Mouse (Mus musculus) left cerebral cortex, adult 18-20 months (tissue): ENCODE data around the gene Trabd. TPM values are rescaled to one million over a fixed set of nuclear protein-coding genes. Genes with fewer than 3 reads are reported as not detected.

Experiments
- DNase-seq, 2 experiments: peaks; one replicate each; pipeline ENCODE4 v3.0.0; 2021 to 2022; ENCODE audit warnings: low spot score in 2 of 2, mixed read lengths in 1 of 2
- long read RNA-seq, 2 experiments: library from polyadenylated mRNA; stranded (forward); transcript quantifications; one replicate each; pipeline ENCODE4 v2.0.0; 2021
- total RNA-seq, 2 experiments: library from RNA; stranded (reverse); gene quantifications; 2 replicates each; pipeline ENCODE4 v1.2.3; 2021

Gene Trabd
- 10 to 100 TPM; 20.8 to 20.9 TPM for total RNA-seq
- long read RNA-seq, experiment 1, transcript Trabd-201 (10 exons, 2,439 nt) = major isoform, 25 of 36 reads
- long read RNA-seq, experiment 1, partial matches to known transcripts = 4 of 36 reads
- long read RNA-seq, experiment 1, other reads (novel, unspliced or antisense) = 5 of 36 reads
- long read RNA-seq, experiment 2, transcript Trabd-201 (10 exons, 2,439 nt) = major isoform, 15 of 23 reads
- long read RNA-seq, experiment 2, partial matches to known transcripts = 2 of 23 reads
- long read RNA-seq, experiment 2, other reads (novel, unspliced or antisense) = 2 of 23 reads

DNA sequence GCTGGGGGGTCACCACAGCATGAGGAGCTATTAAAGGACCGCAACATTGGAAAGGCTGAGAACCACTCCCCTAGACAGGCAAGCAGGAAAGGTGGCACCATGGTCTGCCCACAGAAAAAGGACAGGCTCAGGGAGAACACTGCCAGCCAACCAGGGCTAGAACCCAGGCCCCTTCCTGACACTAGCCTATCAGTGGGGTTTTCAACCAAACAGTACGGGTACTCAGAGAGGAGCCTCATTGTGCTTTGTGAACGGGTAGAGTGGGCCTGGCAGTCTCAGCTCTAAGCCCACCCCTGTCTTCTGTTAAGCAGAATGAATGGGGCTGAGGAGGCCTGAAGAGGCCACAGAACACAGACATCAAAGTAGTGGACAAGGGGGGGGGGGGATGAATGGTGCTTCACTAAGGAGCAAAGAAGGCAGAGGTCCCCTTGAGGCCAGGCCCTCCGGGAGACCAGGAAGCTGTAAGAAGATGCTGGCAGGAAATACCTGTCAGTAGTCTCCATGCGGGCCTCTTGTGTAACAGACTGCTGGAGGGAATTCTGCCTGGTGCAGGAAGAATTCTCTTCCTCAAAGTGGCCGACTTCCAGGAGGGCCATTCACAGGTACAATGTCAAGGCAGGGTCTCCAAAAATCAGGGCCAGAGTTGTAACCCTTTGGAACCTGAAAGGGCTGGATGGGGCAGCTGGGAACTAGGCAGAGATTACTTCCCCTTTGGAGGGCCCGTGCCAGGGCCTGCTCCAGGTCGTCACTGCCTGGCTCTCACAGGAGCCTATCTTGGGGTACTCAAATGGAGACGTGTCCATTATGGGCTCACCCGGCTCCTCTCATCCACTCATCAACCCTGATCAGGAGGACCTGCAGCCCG is at the start of gene Trabd:
Gene Trabd, plus strand, starts transcription at position 512 of the 865 bp plus-strand sequence.
- no peak for DNase-seq

DNA sequence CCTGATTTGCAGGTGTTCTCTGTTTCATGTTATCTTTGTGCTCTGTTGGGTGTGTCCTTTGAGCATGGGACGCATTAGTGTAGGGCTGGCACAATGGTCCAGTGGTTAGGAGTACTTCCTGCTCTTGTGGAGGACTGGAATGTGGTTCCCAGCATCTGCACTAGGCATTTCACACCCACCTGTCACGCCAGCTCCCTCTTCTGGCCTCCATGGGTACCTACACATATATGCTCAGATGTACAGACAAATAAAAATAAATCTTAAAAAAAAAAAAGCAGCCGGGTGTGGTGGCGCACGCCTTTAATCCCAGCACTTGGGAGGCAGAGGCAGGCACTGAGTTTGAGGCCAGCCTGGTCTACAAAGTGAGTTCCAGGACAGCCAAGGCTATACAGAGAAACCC is 30.5 kb upstream of the Trabd start:
- DNase-seq = no peak

DNA sequence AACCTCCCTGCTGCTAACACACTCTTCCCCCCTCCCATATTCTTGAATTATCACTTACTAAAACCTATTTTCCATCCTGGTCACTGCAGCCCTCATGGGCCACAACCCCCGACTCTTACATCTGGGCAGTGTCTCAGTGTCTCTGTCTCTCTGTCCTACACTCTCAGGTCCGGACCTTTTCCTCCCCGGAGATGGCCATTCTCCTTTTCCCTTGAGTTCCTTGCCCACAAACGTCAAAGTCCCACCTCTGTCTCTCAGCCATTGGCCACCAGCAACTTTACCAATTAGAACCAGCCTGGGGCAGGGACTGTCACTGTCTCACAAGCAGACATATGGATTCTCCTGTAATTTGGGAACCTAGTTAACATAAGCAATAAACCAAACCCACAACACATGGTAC is 28.6 kb upstream of the Trabd start:
- DNase-seq = no peak

DNA sequence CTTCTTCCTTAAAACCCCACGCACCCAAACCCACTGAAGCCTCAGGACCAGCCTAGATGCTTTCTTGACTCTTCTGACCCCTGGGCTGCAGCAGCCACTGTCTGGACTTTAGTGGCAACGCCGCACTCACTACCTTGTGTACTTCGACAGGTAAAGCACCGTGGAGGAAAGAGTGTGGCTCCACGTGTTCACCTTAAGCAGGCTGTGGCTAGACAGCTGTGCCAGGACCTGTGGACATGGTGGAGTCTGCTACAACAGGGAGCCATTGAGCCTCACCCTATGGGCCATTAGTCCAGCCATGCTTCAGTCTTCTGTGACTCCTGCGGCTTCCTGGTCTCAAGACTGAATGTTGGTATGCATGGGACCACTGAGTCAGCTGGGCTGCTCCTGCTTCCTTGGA is 20.3 kb upstream of the Trabd start:
- DNase-seq = no peak

DNA sequence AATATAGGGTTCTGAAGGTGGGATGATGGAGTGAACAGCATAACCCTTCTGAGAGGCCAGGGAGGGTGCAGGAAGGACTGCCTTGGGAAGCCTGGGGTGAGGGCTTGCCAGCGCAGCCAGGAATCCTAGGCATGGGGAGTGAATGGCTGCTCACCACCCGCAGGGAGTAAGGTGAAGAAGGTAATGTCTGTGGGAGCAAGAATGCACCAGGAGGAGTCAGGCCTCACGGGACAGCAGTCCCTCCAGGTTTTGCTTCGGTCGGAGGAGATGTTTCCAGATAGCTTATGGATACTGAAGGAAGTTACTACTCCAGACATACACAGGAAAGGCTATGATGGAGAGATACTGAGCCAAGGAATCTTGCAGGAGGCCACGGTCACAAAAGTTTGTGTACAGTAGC is 16.2 kb upstream of the Trabd start:
- DNase-seq = no peak

DNA sequence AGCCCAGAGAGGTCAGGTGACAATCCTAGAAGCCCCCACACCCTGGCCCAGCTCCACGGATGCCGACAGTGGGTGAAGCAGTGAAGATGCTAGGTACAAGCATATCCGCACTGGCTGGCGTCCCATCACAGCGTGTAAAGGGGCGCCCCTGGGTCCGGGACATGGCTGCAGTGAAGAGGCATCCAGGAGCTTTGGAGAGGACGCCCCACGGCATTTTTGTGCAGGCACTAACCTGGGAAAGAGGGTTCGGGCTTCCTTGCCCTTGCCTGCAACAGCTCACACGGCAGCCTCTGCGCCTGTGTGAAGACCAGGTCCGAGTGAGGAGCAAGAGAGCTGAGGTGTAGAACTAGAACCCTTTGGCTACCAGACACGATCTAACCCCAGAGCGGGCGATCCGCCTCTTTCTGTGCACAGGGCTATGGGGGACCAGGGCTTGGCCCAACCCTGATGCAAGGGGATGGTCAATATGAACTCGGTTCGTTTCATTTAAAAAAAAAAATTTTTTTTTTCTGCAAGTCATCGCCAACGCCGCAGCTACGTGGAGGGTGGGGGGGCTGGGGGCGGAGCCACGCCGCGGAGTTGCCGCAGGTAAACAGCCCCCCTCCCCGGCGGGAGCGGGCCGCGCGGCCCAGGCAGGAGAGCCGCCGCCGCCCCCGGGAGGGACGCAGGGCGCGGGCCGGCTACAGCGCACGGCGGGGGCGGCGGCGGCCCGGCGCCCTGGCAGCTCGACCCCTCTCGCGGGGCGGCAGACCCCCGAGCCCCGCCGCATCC is 15.6 kb upstream of the Trabd start, which contains the start of gene Panx2:
Gene Panx2, plus strand, starts transcription at position 574 of the 771 bp plus-strand sequence.
- DNase-seq = no peak

DNA sequence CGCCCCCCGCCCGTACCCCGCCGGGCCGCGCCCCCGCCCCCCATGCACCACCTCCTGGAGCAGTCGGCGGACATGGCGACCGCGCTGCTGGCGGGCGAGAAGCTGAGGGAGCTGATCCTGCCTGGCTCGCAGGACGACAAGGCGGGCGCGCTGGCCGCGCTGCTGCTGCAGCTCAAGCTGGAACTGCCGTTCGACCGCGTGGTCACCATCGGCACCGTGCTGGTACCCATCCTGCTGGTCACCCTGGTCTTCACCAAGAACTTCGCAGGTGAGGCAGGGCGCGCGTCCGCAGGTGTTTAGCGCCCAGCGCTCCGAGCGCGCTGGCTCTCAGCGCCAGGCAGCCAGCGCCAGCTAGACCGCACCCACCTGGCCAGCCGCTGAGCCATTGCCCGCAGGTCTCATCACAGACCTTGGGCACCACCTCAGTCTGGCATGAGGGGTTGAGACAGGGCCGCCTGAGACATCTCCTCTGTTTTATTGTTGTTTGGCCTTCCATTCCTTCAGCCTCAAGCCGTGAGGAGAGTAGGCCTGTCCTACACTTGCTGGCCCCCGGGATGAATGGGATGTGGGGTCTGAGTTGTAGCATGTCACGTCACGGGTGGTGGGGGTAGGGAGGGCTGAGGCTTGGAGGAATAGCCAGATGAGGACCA is 14.8 kb upstream of the Trabd start:
- no peak for DNase-seq

DNA sequence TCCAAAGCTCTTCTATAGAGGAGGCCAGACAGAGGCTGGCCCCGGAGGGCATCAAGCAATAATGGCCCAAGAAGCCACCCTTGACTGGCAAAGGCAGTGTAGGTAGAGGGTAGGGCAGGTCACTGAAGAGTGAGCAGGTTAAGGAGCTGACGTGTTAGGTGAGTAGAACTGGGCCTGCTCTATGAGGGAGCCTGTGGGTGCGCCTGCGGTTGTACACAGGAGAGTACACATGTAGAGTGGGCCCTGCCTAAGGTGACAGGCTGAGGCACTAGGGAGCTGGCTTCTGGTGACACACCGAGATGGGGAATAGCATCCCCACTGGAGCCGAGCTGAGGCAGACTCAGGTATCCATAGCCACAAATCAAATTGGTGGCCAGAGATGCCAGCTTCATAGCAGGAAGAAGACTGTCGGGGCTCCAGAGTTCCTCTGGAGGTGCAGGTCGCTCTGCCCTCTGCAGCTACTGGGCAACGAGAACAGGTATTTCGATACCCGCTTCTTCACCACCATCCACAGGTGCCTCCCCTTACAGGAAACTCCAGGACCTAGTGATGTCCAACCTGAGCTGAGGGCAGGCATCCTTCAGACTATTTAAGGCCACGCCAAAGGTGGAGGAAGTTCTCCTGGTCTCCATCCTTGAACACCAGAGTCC is 14.0 kb upstream of the Trabd start:
- no peak for DNase-seq

DNA sequence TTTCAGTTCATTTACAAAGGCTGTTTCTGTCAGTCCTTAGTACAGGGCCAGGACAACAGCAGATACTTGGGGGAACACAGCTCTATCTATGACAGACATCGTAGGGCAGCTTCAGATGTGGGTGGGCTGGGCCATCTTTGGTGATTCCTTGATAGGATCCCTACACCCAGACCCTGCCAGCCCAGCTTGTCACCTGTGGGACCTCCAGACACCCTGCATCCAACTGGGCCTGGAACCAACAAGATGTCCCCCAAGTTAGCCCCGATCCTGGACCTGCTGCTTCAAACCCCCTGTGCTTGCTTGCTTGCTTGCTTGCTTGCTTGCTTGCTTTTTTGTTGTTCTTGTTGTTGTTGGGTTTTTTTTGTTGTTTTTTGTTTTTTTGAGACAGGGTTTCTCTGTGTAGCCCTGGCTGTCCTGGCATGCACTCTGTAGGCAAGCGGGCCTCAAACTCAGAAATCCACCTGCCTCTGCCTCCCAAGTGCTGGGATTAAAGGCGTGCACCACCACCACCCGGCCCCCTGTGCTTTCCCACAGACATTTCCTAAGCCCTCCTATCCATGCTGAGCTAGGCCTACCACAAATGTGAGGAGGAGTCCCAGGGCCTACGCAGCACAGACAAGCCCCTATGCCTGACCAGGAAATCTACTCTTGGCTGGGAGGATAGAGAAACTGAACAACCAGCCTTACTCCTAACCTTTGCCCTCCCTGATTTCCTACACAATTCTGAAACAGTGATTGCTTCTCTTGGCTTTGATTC is 13.0 kb upstream of the Trabd start:
- DNase-seq = no peak

DNA sequence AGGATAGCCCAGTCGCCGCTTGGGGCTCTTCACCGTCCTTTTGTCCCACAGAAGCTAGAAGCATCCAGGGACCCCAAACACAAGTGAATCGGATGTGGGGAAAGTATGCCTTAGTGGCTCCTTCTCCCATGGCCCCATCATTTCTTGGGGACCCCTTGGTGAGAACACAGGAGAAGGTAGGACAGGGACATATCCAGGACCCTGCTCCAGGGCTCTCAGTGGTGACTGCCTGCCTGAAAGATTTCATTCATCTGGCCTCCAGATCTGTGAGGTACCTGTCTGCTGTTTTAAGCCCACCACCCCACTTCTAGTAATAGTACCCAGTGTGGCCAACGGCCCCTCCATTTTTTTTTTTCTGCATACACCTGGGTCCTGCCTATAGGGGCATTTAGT is 12.4 kb upstream of the Trabd start:
- no peak for DNase-seq

DNA sequence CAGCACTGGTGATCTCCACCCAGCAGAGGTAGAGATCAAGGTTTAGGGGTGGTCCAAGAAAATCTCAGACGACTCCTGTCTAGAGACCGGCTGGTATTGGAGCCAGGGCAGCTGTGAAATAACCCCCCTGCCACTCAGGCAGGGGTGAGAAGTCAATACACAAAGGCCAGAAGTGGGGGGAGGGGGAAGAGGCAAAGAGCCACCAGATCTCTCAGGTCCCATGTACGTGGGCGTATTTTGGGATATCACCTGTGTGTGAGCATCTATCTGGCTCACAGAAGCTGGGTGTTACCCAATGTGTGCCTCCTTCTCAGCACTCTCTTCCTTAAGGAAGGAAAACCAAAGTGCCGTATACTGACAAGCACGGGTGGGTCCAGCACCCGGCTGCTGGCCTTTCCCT is 11.9 kb upstream of the Trabd start:
- DNase-seq = no peak

DNA sequence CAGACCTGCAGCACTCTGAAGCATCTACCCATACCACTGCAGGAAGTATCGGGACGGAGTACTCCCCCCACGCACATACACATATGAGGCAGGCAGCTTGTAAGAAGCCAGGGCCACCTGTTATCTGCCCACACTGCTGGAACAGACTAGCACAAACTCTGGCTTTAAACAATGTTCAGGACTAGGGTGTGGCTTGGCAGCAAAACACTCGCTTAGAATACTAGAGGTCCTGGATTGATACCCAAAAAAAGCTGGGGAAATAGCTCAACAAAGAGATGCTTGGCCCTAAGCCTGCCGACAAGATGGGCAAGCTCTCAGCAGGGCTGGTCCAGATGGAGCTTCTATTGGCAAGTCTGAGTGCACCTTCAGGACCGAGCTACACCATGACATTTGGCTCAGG is 11.4 kb upstream of the Trabd start:
- DNase-seq = peak; percentile 49 to 61

DNA sequence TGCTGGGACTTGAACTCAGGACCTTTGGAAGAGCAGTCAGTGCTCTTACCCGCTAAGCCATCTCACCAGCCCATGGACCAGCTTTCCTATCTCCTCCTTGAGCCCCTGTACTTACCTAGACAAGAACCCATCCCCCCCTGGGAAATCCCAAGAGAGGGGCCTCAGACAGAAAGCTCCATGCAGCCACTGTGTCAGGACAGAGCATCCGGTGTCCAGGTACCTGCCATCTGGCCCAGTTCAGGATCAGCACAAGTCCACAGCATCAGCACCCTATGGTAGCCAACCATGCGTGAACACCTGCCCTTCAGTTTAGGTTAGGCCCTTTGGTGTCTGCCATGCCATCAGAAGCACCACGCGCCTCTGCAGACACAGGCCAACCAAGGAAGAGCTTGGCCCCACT is 10.0 kb upstream of the Trabd start:
- no peak for DNase-seq

DNA sequence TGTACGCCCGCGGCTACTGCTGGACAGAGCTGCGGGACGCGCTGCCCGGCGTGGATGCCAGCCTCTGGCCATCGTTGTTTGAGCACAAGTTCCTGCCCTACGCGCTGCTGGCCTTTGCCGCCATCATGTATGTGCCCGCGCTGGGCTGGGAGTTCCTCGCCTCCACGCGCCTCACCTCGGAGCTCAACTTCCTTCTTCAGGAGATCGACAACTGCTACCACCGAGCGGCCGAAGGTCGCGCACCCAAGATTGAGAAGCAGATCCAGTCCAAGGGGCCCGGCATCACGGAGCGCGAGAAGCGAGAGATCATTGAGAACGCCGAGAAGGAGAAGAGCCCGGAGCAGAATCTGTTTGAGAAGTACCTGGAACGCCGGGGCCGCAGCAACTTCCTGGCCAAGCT is 7.3 kb upstream of the Trabd start:
- DNase-seq = no peak

DNA sequence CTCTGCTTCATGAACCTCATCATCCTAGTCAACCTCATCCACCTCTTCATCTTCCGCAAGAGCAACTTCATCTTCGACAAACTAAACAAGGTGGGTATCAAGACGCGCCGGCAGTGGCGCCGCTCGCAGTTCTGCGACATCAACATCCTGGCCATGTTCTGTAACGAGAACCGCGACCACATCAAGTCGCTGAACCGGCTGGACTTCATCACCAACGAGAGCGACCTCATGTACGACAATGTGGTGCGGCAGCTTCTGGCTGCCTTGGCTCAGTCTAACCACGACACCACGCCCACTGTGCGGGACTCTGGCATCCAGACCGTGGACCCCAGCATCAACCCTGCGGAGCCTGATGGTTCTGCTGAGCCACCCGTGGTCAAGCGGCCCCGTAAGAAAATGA is 6.7 kb upstream of the Trabd start:
- DNase-seq = no peak

DNA sequence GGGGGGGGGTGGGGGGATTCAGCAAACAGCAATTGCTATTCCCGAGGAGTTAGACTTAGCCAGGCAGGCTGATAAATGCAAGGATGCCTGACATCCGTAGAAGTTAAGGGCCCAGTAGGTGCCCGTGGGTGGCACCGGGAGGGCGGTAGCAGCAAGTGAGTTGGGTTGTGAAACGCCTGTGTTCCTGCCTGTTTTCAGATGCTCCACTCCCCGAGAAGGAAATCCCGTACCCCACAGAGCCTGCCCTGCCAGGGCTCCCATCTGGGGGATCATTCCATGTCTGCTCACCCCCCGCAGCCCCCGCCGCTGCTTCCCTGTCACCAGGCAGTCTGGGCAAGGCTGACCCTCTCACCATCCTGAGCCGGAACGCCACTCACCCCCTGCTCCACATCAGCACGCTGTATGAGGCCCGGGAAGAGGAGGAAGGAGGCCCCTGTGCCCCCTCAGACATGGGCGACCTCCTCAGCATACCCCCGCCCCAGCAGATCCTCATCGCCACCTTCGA is 5.5 kb upstream of the Trabd start:
- no peak for DNase-seq

DNA sequence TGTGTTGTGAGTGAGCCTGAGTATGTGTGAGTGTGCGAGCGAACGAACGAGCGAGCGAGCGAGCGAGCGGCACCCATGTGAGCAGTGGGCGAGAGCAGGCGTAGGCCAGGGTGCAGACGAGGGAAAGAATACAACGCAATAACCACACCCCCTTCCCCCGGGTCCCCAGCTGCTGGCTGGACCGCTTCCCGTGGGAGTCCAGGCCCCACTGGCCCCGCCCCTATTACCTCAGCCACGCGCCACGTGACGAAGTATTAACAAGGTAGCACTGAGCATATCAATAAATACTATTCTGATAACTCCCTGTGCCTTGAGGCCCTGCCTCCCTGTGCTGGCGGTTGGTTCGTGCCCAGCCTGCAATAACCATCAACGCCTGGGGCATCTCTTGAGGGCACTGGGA is 4.3 kb upstream of the Trabd start:
- DNase-seq = no peak

DNA sequence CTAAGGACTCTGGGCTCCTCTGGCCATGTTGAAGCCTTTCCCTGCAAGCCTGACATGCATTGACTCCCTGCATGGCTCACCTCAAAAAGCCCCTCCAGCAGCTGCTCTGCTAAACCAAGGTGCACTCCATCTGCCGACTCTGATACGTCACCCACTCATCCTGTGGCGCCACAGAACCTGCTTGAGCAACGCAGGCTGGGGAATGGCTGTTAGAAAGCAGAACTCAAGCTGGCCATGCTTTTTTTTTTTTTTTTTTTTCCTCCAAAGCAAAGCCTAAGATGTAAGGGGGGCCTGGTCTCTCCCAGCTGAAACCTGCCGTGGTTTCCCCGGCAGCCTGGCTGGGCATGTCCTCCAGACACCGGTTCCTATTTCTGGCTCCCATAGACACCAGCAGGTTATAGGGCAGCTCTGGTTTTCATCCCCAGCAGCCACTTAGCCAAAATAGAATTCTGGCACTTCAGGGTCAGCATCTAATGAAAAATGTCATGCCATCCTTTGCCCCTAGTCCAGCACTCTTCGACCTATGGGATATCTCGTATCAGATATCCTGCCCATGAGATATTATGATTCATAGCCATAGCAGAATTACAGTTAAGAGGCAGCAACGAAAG is 826 bp upstream of the Trabd start:
- DNase-seq = no peak

DNA sequence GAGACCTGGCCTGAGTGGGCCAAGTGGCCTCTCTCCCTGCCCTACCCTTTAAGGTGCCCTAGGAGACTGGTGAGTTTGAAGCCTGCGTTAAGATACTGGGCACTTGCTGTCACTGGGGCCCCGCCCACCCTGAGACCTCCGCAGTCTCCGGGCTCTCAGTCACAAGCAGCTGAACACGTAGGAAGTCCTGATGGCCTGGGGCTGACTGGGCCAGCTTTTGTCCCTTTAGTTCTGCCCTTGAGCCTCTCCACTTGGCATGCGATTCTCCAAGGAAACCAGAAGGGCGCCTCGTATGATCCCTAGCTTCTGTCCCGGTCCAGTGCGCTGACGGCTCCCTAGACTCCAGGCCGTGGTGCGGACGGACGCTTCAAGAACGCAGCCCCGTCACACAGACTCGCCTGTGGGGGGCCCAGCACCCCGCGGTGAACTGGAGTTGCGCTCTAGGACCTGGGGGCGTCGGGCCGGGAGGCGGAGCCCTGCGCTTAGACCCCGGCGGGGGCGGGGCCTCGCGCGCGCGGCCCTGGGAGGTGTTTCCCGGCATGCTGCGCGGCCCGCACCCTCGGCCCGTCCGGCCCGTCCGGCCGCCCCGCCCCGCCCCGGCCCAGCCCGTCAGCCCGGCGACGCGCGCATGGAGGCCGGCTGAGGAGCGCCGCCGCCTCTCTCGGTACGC is 689 bp downstream of the Trabd start:
- DNase-seq = peak; percentile 76 to 88
